Mouse (Mus musculus): ENCODE data around the gene Try4.
"Not testable (repeated sequence)": the region's sequence is repeated elsewhere in the genome, so short reads cannot be mapped to it uniquely, and the experiment has no call there.

The Try4 gene

DNA sequence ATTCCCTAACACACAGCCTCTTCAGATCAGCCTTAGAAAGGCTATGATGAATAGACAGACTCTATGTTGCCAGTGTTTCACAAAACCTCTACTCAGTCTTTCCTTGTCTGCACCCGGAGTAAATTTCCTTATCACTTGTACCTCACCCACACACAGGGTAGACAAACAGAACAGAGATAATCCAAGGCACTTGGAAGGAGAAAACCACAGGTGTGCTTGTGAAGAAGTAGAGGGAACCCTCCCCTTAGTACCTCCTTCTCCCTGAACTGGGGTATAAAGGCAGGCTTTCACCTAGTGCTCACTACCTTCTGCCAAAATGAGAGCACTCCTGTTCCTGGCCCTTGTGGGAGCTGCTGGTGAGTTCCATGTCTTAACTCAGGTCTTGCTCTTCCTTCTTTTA, at the start of gene Try4:
Try4 (plus strand) TSS at position 301 of the 400 bp plus-strand sequence.
- no peak for DNase-seq (ENCODE audit: low read depth, low spot score)

GRCm38 (mm10) chr6:41253314-41253713, 48.8 kb upstream of the Try4 start:
- DNase-seq (ENCODE audit: low read depth, low spot score) = not testable (repeated sequence)

GRCm38 (mm10) chr6:41256424-41256823, 45.6 kb upstream of the Try4 start:
- no peak for DNase-seq (ENCODE audit: low read depth, low spot score)

DNA sequence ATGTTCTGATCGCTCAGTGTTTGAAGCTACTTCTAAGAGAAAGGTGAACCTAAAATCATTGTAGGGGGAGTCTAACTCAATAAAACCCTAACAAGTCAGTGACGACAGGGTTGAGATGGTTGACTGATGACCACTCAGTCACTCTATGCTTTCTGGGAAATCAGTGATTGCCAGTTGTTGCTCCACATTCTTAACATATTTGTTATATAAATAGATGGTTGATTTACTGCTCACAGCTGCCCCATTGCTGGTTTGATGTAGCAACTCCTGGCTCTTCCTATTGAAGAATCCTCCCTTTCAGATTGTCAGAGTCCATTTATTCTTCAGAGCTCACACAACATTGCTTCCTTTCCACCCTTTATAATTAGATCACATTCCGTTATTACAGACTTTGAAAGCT, 44.6 kb upstream of the Try4 start:
- no peak for DNase-seq (ENCODE audit: low read depth, low spot score)

DNA sequence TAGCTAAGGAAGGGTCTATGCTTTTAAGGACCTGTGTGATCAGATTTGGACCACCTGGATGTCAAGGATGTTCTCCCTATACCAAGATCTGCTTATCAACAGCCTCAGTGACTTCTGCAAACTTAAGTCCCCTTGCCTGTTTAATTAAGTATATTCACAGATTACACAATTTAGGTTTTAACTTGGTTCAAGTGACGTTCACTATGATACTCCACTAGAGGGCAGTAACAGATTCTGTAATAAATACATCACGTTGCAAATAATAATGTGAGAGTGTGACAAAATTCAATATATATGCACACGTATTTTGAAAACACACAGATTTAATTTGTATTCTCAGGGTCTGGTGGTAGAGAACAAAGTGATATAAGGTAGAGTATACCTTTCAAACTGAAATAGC, 39.3 kb upstream of the Try4 start:
- no peak for DNase-seq (ENCODE audit: low read depth, low spot score)

DNA sequence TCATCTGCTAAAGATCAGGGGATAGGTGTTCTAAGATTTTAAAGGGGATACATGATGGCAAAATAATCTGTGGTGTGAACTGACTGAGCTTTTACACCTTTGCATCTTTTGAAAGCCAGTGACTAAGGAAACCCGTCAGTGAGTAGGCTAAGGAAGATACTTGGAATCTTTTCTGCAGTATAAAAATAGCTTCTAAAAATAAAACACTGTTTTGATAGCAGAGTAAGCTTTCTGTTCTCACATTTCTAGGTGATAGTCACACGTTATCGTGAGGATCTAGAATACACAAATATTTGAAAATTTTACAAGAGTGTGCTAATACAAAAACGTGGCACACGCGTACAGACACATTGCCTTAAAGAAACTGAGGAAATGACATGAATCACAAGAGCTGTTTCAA, 35.9 kb upstream of the Try4 start:
- DNase-seq (ENCODE audit: low read depth, low spot score) = no peak

DNA sequence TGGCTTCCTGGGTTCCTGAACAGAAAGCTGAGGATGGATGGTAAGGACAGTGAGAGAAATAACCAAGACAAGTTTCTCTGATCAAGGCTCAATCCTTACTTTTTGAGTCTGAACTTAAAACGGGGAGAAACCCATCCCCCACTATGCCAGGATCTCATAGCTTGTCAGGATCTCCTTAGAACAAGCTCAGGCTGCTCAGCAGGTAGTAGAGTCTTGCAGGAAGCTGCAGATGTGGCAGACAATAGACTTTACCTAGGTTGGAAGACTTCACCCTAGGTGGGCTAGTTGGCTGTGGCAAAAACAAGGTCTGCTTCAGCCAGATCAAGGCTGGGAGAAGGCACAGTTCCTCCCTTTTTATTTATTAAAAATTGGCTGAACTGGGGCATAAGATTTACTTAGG, 3.8 kb upstream of the Try4 start:
- no peak for DNase-seq (ENCODE audit: low read depth, low spot score)

- DNase-seq (ENCODE audit: low read depth, low spot score) = not testable (repeated sequence)
Measured at GRCm38 (mm10) chr6:41316741-41317140, 14.7 kb downstream of the Try4 start, which contains the start of gene Try5. Gene Try5 (minus strand): TSS chr6:41316841.

DNA sequence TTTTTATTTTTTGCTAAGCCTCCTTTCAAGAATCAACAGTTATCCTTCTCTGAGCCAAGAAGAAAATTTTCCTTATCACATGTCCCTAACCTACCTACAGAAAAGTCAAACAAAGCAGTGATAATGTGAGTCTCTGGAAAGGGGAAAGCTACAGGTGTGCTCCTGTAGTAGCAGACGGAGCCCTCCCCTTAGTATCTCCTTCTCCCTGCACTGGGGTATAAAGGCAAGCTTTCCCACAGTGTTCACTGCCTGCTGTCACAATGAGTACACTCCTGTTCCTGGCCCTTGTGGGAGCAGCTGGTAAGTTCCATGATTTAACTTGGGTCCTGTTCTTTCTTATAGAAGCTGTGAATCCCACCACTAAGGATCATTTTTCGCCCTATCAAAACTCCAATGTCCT, 51.9 kb downstream of the Try4 start, which contains the start of gene Try10:
Try10 (plus strand) TSS at position 174 of the 400 bp plus-strand sequence.
- DNase-seq (ENCODE audit: low read depth, low spot score) = no peak
